Mouse (Mus musculus) right cerebral cortex, postnatal 36 days (tissue): ENCODE data around the gene Smyd3.

Experiments
- DNase-seq, 2 experiments: peaks; one replicate each; pipeline ENCODE4 v3.0.0; 2022; ENCODE audit warnings: low spot score in 2 of 2, mixed read lengths in 1 of 2

Gene Smyd3

DNA sequence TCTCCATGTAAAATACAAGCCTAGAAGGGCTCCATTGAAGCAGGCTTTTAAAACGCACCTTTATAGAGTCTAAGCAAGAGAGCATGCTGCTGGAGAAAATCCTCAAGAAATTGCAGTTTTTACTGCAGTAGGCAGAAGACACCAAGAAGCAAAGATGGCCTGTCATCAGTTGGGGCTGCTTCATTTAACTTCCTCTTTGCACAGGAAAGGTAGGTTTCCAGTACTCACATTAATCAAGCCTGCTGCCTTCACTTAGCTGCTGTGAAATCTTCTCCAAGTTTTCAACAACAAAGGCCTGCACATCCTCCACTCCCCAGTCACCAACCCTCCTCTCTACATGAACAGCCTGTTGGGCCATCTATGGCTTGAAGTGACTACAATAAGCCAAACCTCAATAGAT, 448.9 kb downstream of the Smyd3 start:
- no peak for DNase-seq

GRCm38 (mm10) chr1:179065294-179065601, 452.6 kb downstream of the Smyd3 start:
- no peak for DNase-seq

- no peak for DNase-seq
Measured at GRCm38 (mm10) chr1:179064601-179065293, 453.1 kb downstream of the Smyd3 start.

DNA sequence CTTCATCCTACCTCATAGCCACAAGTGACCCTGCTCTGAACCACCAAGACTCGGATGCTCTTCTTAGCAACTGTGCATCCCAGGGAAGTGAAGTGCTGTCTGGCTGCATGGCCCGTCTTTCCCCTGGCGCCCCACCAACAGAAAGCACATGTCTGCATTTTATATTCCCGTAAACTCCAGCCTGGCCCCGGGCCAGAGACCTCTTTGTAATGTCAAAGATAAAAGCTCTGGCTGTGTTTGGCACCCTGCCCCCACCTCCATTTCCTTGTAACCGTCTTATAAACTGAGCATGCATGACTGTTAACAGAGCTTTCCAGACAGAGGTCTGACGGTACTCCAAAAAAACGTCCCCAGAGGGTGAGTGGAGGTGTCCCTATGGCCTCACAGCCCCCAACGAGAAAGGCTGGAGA, 456.1 kb downstream of the Smyd3 start:
- DNase-seq, result peak in 1 of 2 experiments; percentile 10

DNA sequence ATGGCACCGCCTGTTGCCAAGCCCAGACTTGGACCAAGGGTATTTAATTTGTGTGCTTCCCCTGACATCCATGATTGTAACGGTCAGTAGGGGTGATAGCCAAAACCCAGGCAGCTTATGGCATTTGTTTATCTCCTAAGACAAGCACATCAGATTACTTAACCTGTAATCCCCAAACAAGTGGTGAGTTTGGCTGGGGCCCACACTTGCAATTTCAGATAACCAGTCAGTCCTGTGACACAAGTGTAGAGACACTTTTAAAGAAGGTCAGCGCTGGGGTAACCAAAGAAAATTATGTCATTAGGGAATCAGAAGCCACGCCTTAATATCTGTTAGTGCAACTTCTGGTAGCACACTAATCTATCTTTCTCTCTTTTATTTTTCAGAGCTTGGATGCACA, 456.8 kb downstream of the Smyd3 start:
- DNase-seq, result no peak

- peak in 1 of 2 experiments; percentile 5 for DNase-seq
Measured at GRCm38 (mm10) chr1:179060113-179060955, 457.5 kb downstream of the Smyd3 start.

GRCm38 (mm10) chr1:179059286-179060112, 458.3 kb downstream of the Smyd3 start:
- DNase-seq, result no peak

- no peak for DNase-seq
Measured at GRCm38 (mm10) chr1:179058675-179059074, 459.2 kb downstream of the Smyd3 start.

- no peak for DNase-seq
Measured at GRCm38 (mm10) chr1:179055760-179056159, 462.1 kb downstream of the Smyd3 start.

DNA sequence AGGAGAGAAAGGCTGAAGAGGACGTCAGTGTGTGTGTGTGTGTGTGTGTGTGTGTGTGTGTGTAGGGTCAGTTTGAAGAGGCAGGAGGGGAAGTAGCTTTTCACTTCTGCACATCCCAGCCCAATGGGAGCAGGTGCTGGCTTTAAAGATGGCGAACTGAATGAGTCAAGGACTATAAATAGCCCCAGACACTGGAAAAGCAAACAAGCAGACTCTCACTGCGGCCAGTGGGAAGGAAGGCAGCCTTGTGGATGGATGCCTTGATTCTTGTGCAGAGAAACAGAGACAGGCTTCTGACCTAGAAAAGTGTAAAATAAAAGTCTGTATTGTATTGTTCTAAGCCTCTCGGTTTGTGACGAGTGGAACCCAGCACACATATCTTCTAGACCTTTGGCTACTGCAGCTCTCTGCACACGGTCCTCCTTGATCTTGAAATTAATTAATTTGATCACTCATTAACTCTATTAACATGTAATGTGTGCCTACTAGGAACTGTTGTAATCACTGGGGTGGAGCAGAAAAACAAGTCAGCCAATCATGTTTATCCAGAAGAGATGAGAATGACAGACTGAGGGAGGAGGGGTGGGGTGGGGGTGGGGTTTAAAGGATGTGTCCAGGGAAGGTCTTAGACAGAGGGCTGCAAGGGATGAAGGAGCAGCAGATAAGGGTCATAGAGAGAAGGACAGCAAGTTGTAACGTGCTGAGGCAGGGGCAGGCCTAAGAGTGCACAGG, 463.3 kb downstream of the Smyd3 start:
- no peak for DNase-seq

GRCm38 (mm10) chr1:179052545-179053180, 465.2 kb downstream of the Smyd3 start:
- no peak for DNase-seq

DNA sequence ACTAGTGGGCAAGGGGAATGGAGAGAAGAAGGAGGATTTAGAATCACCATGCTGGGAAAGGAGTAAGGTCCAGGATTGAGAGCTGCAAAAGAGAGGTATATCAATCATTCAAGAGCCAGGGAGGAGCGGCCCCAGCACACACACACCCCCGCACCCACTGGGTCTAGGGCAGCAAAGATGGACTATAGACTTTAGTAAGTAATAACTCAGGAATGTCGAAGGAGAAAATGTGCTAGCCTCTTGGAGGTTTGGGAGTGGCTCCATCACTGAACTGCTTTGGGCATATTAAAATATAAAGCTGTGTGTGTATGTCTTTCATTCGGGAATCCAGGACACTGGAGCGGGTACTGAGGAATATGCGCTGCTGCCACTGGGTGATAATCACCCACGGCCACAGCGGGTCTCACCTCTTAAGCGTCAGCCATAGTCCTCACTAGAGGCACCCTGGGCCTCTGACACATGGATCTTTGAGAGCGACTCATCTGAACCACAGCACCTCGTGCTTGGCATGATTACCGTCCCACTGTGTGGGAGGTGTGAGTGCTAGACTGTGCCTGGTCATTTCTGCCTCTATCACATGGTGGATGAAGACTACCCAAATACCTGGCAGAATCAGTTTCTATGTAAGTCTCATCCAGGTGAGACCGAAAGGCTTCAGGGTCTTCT, 469.8 kb downstream of the Smyd3 start:
- no peak for DNase-seq

DNA sequence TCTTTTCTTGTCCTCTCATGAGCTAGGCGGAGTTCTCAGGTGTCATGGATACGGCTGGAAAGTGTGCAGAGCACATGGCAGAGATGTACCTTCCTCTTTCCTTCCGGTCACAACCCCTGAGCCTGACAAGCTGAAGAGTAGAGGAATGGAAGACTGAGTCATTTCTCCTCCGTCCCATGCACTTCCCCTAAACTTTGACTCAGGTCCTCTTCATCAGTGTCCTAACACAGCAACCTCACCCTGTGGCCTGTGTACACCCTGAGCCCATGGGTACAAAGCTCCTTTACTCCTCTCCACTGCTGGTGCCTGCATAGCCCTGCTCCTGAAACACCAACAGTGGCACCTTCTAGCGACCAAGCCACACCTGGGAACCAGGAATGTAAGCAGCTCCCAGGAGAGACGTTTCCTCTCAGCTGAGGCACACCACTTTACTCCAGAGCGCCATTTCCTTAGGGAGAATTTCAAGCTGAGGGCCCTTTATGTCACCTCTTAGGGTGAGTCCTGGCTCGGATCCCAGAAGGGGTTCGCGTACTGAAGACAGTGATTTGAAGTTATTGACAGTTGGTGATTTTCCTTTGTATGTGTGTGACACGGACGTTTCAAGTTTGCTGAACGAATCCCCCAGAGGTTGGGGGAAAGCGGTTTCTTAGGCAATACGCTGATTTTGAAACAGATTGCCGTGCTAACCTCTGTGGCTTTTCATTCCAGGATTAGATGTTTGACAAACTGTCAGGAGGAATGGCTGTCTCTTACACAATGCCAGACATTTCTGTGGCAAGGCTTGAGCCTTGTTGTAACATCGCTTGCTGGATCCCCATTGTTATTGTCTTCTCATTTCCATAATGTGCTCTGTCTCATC, 471.8 kb downstream of the Smyd3 start:
- no peak for DNase-seq

DNA sequence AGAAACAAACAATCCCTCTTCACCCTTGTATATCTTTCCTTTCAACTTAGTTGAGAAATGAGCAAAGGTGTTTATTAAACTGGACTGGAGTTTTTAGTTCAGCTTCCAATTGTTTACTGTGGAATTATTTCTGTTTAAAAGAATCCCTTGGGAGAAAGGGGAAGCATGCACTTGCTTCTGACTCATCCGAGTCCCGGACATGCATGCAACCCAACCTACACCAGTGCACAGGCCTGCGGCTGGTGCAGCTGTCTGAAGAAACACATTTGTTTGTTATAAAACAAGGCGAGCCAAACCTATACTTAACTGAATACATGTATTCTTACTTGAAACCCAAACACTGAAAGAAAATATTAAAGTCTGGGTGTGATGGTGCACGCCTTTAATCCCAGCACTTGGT, 473.7 kb downstream of the Smyd3 start:
- no peak for DNase-seq

GRCm38 (mm10) chr1:179043644-179044043, 474.2 kb downstream of the Smyd3 start:
- DNase-seq, result no peak

GRCm38 (mm10) chr1:179041905-179042337, 475.9 kb downstream of the Smyd3 start:
- DNase-seq, result peak; percentile 6 to 24

DNA sequence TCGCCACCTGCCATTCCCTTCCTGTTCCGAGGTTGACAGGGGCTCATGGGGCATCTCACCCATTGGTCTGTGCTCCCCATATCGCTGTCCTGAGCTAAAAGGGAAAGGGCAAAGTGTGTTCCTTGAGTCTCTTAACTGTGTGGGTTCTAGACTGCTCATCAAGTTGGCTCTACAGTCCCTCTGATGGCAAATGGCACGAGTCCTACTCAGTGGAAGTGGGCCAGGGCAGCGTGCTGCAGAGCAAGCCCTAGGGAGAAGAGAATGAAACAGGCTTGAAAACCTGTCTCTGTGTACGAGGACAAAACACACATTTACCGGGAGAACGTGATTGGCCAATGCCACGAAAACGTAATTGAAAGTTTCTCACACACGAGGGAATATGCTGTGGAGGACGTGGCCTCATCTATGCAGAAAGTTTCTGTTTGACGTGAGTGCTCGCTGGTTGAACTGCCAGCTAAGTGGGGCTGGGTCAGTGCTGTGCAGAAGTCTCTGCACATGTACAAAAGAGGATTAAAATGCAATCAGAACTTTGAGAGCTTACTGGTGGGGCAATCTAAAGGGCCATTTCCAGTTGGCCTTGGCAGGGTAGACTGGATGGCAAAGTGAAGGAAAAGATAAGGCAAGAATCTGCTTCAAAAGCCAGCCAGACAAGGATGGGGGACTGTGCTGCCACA, 476.5 kb downstream of the Smyd3 start:
- no peak for DNase-seq

- DNase-seq, result no peak
Measured at GRCm38 (mm10) chr1:179038801-179039200, 479.0 kb downstream of the Smyd3 start.

GRCm38 (mm10) chr1:179032947-179033346, 484.9 kb downstream of the Smyd3 start:
- DNase-seq, result no peak
